Mouse (Mus musculus): ENCODE results near the gene Olfr1394. TPM values are rescaled to one million over a fixed set of nuclear protein-coding genes. Genes with fewer than 3 reads are reported as not detected.
"Not testable (repeated sequence)": the region's sequence is repeated elsewhere in the genome, so short reads cannot be mapped to it uniquely, and the experiment has no call there.

Olfr1394 gene
- total RNA-seq, 4 experiments from 2014 or later, result not detected

- peak in 1 of 2 experiments; percentile 58 for DNase-seq (ENCODE audit: low spot score in 2 of 2)
Observed at GRCm38 (mm10) chr11:49189737-49190136, 35.6 kb downstream of the Olfr1394 start.

DNA sequence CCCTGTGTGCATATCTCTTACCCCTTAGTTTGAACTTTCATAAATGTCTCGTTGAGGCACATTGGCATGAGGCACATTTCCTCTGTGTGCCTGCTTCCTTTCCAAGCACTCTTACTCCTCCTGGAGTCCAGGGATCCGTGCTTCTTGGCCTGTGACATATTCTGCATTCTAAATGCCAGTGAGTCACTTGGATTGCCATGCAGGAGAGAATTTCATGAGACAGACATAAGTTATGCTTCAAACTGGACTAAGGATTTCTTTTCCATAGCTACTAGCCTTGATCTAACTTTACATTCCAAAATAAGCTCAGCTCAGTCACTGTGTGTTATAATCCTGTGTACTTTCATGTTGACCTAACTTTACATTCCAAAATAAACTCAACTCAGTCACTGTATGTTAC, 36.9 kb downstream of the Olfr1394 start:
- no peak for DNase-seq (ENCODE audit: low spot score in 2 of 2)

GRCm38 (mm10) chr11:49194771-49195170, 40.6 kb downstream of the Olfr1394 start:
- DNase-seq (ENCODE audit: low spot score in 2 of 2), result not testable (repeated sequence)

DNA sequence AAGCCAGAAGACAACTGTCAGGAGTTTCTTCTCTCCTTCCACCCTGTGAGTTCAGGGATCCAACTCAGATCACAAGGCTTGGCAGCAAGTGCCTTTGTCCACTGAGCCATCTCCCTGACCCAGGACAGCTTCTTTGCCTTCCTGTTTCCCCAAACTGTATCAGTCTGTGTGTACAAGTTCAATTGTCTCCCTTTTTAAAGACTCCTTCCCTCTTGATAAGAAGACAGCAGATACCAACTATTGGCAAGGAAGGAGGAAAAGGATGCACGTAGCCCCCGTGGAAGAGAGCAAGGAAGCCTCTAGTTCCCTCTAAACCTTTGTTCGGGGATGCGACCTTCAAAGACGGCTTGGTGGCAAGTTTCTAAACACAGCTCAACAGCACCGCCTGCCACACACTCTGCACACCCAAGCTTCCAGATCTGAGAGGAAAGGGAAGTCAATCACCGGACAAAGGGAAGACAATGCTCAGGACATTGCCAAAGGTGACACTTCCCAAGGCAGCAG, 41.7 kb downstream of the Olfr1394 start:
- DNase-seq (ENCODE audit: low spot score in 2 of 2), result no peak

GRCm38 (mm10) chr11:49200666-49201065, 46.5 kb downstream of the Olfr1394 start:
- no peak for DNase-seq (ENCODE audit: low spot score in 2 of 2)

DNA sequence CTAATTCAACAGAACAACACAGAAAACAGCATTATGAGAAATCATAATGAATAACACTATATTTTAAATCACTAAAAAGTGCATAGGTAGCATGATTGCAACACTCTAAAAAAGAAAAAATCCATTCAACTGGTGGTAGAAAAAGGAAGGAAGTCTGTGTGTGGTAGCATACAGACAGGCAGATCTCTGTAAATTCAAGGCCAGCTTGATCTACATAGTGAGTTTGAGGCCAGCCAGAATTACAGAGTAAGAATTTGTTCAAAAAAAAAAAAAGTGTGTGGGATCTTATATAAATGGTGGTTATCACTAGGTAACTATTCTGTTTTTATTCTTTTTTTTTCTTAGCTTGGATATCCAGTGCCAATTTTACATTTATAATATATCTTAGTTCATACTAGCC, 47.0 kb downstream of the Olfr1394 start:
- DNase-seq (ENCODE audit: low spot score in 2 of 2), result no peak

DNA sequence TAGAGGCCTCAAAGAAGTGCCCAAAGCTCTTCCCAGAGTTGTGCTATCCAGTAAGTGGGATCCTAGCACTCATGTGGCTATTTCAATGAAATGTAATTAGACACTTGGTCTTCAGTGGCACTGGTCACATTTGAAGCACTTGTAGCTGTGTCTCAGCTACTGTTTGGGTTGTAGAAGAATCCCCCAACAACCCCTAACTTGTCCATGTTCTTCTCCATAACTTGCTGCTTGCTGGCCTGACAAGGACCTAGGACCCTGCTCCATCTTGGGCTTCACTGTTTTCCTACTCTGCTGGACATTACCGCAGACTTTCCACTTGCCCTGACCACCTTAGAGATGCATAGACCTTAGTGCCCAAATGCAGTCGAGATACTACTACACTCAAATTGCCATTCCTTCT, 47.9 kb downstream of the Olfr1394 start:
- no peak for DNase-seq (ENCODE audit: low spot score in 2 of 2)

DNA sequence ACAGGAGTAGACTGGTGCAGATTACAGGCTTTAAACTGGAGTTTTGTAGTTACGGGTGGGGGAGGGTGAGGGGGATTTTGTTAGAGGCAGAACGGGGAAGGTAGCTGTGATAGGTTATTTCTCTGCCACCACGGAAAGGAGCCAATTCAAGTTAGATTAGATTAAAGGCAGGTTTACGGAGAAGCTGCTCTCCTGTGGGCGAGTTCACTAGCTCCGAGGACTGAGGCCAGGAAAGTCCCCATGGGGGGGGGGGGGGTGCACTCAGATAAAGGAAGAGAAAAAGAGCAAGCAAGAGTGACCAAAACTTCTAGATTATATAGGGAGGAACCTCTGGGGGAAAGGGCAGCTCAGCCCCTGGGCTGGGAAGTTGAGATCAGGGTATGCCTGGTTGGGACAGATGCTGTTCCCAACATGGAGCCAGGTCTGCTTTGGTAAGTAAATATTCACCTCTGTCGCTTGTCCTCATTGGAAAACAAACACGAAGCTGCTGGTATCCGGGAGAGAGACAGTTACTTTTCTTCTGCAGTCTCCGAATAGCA, 48.4 kb downstream of the Olfr1394 start:
- no peak for DNase-seq (ENCODE audit: low spot score in 2 of 2)

DNA sequence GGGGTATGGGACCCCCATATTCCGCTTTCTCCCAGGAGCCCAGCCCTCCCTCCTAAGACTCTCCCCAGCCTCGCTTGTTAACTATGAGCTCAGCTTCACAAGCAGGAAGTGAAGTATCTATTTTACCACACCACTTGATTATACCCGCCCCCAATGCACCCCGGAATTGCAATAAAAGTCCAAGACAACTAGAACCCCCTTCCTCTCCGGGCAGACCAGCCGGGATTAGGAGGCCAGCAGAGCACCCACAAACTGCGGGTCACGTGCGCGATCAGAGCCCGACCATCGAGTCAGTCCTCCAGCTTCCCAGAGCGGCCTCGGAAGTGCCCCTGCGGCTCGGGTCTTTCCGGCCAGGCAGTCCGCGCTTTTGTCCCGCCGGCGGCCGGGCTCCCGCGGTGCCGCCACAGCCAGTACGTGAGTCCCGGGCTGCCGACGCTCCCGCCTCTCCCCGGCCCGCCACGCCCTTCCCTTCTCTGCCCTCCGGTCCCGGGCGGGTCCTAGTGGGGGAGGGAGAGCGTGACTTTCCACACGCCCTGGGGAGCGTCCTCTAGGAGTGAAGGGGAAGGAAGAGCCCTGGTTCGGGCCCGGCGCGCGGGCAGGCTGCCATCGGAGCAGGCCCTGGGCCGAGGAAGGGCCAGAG, 49.1 kb downstream of the Olfr1394 start, which contains the start of gene Zfp62:
Gene Zfp62 (plus strand): TSS at position 164 of the 640 bp plus-strand sequence.
- DNase-seq (ENCODE audit: low spot score in 2 of 2), result peak; percentile 87 to 93

DNA sequence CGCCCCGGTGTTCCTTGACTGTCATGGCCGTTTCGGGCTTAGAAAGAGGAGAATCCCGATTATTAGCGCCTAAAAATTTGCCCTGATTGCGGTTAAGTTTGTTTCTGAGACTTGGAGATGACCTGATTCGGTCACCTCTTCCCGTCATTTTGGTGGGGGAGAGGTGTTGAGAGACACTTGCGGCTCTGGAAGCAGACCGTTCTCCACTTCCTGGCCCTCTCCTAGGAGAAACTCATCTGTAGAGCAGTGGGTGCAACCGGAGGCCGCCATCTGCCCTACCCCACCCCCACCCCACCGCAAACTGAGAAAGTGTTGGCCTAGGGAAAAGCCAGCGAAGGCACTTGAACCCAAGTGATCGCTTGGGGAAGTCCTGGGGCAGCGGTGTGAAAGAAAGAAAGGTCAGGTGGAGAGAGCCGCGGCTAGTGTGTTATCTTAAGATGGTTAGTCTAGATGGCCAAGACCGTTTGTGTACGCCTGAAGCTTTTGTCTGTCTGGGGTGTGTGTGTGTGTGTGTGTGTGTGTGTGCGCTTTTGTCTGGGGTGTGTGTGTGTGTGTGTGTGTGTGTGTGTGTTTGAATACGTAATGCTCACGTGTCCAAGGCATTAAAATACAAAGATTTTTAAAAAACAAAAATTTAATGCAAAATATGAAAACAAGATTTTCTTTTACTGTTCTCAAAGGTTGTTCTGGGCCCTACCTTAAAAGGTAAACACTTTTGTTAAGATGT, 49.8 kb downstream of the Olfr1394 start:
- no peak for DNase-seq (ENCODE audit: low spot score in 2 of 2)

- no peak for DNase-seq (ENCODE audit: low spot score in 2 of 2)
Observed at GRCm38 (mm10) chr11:49205080-49205590, 51.0 kb downstream of the Olfr1394 start.

DNA sequence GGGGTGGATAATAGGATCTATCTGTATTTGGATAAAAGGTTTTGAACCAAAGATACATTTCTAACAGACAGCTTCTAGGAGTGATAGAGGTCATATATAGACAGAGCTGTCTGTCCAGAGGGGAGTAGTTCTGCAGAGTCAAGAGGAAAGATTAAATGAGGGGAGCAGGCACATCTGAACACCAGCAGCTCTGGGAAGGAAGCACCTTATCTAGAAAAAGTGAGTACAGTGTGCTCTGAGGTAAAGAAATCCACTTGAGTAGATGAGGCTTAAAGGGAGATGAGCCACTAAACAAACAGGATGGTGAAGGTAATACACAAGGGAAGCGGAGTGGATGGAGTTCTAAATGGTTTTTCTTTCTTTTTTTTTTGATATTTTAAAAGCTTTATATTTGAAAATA, 53.3 kb downstream of the Olfr1394 start:
- DNase-seq (ENCODE audit: low spot score in 2 of 2), result no peak

Other genes with a start within 250 kb of the Olfr1394 start
- 1 to 10 TPM in 2 of 4 experiments, under 1 TPM in 1, not detected in 1; 0.56 to 3.8 (median 2.4) TPM for gene Psme2b, start 208.2 kb upstream of the Olfr1394 start, total RNA-seq (2022)
- not detected for gene Olfr56, start 175.5 kb upstream of the Olfr1394 start, total RNA-seq (2022)
- gene 9930111J21Rik1, start 175.0 kb upstream of the Olfr1394 start, total RNA-seq (2022), result 1 to 10 TPM in 3 of 4 experiments, under 1 TPM in 1; 0.95 to 3.3 (median 1.6) TPM
- gene Gm12185, start 162.2 kb upstream of the Olfr1394 start, total RNA-seq (2022), result 1 to 10 TPM in 1 of 4 experiments, under 1 TPM in 3; 0.16 to 1.1 (median 0.39) TPM
- gene Tgtp1, start 160.2 kb upstream of the Olfr1394 start, total RNA-seq (2022), result 1 to 10 TPM in 1 of 4 experiments, under 1 TPM in 3; 0.34 to 1.1 (median 0.48) TPM
- 1 to 10 TPM in 3 of 4 experiments, under 1 TPM in 1; 0.92 to 4.2 (median 2.6) TPM for gene 9930111J21Rik2, start 103.1 kb upstream of the Olfr1394 start, total RNA-seq (2022)
- under 1 TPM in 2 of 4 experiments, not detected in 2; 0.16 to 0.71 TPM for gene Tgtp2, start 90.2 kb upstream of the Olfr1394 start, total RNA-seq (2022)
- gene Ifi47, start 77.8 kb upstream of the Olfr1394 start, total RNA-seq (2022), result 1 to 10 TPM in 2 of 4 experiments, under 1 TPM in 2; 0.89 to 1.4 (median 1.1) TPM
- gene Olfr1396, start 39.5 kb upstream of the Olfr1394 start, total RNA-seq (2022), result not detected
- not detected for gene Olfr1395, start 12.1 kb upstream of the Olfr1394 start, total RNA-seq (2022)
- gene Btnl9, start 32.8 kb downstream of the Olfr1394 start, total RNA-seq (2022), result not detected
- 10 to 100 TPM; 42.5 to 60.7 (median 52.8) TPM for gene Zfp62, start 48.9 kb downstream of the Olfr1394 start, total RNA-seq (2022)
- gene Mgat1, start 89.8 kb downstream of the Olfr1394 start, total RNA-seq (2022), result 10 to 100 TPM; 56.4 to 63.2 (median 59.5) TPM
- gene Olfr1393, start 123.9 kb downstream of the Olfr1394 start, total RNA-seq (2022), result not detected
- gene Olfr1392, start 130.9 kb downstream of the Olfr1394 start, total RNA-seq (2022), result not detected
- gene Olfr10, start 150.4 kb downstream of the Olfr1394 start, total RNA-seq (2022), result not detected
- gene Olfr1391, start 168.4 kb downstream of the Olfr1394 start, total RNA-seq (2022), result not detected
- gene Olfr1390, start 180.8 kb downstream of the Olfr1394 start, total RNA-seq (2022), result not detected

Measured in layer of hippocampus, adult 8-10 months (tissue).